Mouse (Mus musculus) liver, postnatal 0 days (tissue): ENCODE data around the gene Amn.

Experiments used
- CTCF ChIP-seq: sonication (generic); IDR thresholded peaks from 2 replicates; pipeline ENCODE4 v1.5.1; 2016; ENCODE audit warnings: antibody characterized with exemption, low read depth
- EP300 ChIP-seq: IDR thresholded peaks from 2 replicates; pipeline ENCODE4 v1.6.1; 2016; ENCODE audit warnings: antibody characterized with exemption, low read depth, mild to moderate bottlenecking

DNA sequence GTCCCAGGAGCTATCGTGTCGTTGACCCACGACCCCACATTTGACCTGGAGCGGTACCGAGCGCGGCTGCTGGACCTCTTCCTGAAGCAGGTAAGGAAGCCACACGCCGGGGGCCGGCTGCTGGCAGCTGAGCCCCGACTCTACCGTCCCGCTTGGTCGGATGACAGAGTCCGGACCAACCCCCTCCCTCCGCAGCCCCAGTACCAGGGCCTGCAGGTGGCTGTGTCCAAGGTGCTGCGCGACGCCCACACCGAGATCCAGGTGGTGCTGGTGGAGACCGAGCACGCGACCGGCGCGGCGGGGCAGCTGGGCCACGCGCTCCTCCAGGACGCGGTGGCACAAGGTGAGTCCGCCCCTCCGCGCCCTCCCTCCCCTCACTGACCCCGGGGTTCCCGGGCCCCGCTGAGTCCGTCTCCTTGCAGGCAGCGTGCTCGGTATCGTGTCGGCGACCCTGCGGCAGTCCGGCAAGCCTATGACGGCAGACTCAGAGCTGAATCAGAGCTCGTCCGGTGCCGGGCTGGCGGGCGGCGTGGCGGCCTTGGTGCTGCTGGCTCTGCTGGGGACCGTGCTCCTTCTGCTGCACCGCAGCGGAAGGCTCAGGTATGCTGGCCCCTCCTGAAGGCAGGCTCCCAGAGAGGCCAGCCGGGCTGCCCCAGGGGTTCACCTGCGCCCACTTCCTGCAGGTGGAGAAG, 4.4 kb downstream of the Amn start:
- TF ChIP-seq CTCF (no peak), EP300 (no peak)
